Mouse (Mus musculus) telencephalon, adult 2 months (tissue): Measurements from ENCODE around the gene Camta1.
A peak's percentile ranks its signal among the peaks of the same experiment; 100 is the strongest.

Experiments used
- DNase-seq: peaks from one replicate; pipeline ENCODE4 v3.0.0-alpha.2; 2011; ENCODE audit warnings: low read depth, low spot score

The Camta1 gene

DNA sequence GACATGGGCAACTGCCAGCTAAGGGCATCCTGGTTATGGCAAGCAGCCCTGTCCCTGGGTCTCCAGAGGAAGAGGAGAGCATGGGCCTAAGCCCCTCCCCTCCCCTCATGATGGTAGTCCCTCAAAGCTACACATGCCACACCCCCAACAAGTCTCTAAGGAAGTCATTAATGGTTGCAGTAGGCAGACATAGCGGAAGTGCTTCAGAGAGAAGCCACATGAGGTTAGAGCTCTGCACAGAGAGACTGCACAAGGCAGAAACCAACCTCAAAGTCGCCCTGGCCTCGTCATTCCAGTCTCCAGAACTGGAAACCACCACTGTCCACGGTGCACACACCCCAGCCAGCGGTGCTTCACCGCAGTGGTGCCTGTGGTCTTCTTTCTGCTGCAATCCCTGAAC, 709.7 kb downstream of the Camta1 start:
- DNase-seq, result no peak

DNA sequence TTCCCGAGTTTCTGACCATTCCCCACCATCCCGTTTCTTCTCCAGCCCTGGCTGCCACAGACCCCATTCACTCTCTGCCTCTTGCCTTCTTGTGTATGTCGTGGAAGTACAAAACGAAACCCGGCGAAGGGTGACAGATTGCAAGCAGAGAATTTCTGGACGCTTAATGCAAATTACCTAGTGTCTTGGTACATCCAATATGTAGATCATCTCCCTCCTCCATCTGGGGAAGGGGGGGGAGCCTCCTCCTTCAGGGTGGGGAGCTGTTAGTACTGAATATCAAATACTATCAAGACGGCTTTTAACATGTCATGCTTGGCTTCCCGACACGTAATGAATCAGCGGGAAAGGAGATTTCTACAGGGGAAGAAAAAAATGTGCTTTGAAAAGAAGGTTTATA, 710.8 kb downstream of the Camta1 start:
- no peak for DNase-seq

DNA sequence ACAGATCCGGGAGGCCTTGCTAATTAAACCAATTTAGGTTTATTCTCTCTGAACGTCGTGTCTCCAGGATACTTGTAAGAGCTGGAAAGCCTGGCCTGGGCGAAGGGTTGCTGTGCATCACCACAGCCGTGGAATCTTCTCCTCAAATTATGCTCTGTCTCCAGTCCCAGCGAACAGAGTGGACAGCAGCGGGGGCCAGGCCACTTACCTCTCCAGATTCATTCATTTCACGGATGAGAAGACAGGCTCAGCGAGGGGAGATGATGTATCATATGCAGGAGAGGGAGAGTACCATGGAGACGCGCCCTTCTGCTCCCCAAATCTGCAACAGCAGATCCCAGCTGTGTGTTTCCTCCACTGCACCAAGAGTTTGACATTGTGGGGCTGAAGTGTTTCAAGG, 711.6 kb downstream of the Camta1 start:
- DNase-seq, result no peak

DNA sequence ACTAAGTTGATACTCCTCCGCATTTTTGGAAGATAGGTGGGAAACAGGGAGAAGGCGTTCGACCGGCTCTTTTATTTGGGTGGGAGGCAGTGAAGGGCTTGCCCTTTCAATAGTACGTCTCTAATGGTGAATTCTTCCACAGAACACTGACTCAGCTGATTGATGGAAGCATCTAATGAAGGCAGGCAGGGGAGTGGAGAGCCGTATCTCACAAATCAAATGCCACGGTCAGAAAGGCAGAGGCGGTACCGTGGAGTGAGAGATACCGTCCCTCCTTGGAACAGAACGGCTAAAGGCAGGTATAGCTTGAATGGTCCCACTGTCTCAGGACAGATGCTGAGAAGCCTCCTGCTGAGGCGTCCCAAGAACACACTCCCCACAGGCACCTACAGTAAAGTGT, 714.1 kb downstream of the Camta1 start:
- DNase-seq, result no peak

DNA sequence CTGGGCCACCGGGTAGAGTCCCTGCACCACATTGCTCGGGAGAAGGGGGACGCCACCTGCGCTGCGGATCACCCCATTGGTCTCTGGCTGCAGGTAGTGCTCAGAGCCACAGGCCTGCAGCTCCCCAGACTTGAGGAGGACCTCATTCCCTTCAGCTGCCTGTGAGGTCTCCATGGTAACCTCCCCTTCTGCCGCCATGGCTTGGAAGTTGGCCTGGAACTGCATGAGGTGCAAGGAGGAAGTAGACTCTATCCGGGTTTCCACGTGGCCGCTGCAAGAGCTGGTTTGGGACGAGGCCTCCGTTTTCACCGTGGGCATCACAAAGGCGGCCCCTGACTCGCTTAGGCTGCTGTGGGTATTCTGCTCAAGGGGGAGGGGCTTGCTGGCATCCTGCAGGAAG, 717.6 kb downstream of the Camta1 start:
- DNase-seq, result no peak

DNA sequence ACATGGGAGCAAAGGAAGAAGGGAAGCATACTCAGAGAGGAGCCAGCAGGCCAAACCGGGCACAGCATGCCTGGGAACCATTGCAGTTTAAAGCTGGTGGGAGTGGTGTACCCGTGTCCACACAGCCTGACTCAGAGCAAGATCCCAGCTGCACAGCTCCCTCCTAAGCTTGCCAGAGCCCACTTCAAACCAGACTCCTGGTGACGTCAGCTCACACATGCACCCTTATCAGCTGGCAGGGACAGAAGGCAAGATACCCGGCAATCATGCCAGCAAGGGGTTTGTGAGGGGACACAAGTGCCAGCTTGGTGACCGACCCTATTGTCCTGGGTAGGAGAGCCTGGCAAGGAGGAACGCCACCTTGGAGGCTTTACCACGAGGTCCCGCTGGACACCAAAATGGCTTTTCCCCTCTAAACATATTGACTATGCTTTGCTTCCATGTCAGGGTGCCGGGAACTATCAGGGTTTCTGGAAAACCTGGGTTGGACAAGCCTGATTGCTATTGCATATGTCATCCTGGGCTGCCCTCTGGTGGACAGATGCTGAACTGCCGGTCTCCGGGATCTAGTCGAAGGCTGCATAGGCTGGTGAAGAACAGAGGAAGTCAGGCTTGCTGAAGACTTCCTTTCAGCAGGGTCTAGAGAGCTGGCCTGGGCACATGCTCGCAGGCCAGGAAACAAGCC, 720.3 kb downstream of the Camta1 start:
- DNase-seq, result peak; percentile 92

DNA sequence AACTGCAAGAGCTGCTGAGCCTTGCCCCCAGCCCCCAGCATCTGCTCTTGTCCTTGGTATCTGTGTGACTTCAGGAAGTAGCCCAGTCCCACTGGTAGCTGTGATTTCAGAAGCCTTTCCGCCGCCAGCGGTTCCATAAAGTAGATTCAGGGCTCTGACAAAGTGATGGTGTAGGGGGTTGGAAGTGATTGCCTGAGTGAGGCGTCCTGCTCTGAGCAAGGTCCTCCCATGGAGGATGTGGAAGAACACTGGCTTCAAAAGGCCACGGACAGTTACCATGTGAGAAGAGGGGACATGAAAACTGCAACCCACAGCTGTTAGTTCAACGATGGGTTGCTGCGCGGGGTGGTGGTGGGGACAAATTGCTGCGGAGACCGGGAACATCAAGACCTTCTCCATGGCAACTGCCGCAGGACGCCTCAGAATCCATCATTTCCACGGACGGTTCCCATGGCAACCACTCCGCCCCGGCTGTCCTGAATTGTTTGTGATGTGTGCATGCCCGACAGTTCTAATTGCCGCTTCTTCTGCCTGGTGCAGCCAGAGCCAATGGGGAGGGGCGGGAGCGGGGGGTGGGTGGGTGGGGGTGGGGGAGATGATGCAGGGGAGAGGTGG, 721.2 kb downstream of the Camta1 start:
- DNase-seq, result peak; percentile 94

DNA sequence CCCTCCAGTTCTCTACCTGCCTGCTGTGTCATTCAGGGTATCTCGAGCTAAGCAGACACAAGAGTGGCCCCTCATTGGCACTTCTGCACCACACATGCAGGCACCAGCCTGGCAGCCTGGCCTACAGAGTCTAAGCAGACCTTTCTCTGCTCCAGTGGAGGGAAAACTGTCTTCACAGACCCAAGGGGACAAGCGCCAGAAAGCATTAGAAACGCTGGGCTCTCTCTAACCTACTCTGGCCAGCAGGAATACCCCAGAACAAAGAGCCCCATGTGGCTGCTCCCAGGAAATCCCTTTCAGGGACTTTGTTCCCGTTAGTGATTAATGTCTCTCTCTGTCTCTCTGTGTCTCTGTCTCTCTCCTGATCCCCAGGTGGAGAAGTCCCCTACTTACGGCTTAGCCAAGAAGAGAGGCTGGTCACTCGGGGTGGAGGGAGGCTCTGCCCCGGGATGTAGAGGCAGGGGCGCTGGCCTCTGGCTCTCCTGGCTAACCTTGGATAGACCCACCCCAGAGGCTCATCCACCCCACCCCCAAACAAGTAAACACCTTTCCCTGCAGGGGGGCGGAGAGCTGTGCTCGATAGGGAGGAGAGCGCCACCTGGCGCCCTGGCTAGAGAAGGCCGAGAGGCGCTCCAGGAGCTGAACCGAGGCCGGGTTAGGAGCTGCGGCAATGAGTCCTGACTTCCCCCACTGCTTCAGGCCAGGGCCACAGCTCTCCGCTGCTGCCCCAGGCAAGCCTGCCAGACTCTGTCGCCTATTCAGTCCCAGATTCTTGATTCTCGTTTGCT, 722.4 kb downstream of the Camta1 start:
- peak; percentile 71 for DNase-seq

DNA sequence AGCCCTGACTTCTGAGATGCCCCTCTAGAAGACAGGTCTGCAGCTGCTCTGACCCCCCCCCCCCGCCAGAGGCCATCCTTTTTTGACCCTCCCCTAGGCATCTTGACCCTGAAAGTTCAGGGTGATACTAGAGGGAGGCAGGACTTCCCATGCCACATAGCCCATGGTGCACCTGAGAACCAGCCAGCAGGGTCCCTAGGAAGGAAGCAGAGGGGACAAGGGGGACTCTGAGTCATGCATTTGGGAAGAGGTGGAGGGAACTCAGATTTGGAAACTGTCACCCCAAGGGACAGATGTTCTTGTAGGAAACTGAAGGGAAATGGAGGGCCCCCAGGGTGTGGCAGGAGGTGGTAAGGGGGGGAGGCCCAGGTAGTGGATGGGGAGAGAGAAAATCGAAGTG, 723.1 kb downstream of the Camta1 start:
- no peak for DNase-seq

DNA sequence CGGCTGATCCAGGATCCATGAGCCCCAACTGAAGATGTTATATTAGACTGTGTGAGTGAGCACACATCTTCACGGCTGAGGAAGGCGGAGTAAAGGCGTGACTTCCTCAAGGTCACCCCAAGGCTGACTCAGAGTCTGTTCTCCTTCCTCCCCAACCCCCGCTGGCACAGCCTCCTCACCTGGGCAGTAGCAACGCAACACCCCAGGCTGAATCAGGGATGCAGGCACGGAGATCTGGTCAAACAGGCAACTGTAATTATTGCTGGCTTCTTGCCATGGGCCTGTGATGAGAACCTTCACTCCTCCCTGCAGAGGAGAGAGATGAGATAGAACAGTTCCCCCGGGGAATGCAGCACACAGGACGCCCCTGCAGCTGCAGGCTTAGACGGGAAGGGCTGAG, 723.5 kb downstream of the Camta1 start:
- no peak for DNase-seq

DNA sequence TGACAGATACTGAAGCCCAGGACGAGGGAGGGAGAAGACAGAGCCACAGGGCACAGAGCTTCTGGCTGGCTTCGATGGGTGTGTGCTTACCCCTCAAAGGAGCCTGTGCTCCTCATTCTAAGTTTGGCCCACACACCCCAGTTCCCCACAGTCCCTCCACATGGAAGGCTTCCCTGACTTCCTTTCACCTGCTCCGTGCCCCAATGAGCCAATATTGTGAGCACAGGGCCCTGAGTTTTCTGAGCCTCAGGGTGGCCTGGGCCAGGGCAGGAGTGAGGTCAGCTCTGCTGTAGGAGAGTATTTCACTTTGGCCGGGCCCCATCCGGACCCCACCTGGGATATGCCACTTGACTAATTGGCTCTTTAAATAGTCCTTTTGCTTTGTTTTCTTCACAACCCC, 724.0 kb downstream of the Camta1 start:
- DNase-seq, result no peak

DNA sequence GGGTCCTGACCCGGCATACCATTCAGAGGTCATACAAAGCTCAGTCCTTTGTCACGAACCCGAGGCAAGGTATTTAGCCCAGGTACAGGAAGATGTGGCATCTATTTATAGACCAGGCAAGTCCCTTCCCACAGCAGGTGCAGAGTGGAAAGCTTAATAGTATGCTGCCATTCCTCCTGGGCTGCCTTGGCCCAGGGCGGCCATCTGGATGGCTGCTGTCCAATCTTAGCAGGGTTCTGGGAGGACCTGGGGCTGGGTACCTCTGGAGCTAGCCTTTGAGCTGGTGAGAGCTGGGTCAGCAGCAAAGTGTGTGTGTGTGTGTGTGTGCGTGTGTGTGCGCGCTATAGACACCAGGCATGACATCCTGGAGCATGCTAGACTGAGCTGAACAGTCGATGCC, 726.2 kb downstream of the Camta1 start:
- DNase-seq, result no peak

DNA sequence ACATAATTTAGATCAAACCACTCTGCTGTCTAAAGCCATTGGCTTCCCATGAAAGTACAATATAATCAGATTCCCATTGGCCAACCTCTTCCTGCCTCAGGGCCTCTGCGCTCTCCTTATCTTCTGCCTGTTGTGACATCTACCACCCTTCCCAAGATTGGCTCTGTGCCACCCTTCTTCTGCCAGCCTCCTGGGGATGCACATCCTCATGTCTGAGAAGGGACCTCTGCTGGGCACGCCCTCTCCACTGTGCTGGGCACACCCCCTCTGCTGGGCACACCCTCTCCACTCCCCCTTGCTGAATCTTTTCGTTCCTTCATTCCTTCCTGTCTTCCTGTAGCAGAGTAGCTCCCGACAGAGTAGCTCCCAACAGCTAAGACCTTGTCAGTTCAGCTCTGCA, 727.9 kb downstream of the Camta1 start:
- no peak for DNase-seq

DNA sequence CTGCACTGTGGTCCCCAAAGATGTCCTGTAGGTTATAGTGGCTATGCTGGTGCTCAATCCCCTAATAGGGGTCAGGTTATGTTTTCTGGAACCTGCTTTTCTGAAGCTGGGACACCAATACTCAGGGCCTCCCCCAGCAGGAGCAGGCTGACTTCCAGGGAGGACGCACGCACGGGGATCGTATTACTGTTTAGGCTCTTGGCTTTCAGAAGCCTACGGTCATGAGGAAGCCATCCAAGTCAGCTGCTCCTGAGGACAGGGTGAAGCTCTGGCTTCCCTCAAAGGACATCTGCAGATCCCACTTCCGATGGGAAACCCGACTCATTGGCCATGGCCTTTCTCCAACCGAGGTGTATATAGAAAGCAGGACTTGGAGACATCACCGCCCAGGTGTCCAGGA, 729.2 kb downstream of the Camta1 start:
- no peak for DNase-seq

DNA sequence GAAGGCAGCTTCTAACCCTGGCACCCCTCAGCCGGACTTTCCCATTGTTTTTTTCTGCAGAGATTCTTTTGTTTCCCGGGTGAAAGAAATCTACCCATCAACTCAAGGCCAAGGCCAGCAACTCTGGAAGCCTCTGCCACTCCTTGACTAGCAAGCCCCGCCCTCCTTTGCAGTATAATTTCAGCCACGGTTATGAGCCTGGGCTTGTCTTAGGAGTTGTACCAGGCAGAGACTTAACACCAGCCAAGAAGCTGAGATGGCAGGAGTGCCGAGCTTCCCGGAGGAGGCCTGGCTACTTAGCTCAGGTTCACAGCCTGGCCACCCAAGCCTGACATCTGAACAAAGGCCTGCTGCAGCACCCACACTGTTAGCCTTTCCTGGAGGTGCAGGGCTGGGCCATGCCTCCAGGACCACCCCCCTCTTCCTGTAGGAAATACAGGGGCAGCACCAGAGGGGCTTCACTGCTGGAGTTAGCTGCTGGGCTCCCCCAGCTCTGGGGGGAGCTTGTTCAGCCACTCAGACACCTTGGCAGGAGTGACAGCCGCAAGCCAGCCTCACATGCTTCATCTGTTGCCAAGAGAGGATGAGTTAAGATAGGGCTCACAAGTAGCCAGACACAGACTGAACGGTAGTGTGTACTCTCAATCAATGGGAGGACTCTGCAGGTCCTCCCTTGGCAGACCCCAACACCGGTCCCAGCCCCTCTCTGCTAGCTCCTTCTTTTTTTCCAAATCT, 730.8 kb downstream of the Camta1 start:
- no peak for DNase-seq

DNA sequence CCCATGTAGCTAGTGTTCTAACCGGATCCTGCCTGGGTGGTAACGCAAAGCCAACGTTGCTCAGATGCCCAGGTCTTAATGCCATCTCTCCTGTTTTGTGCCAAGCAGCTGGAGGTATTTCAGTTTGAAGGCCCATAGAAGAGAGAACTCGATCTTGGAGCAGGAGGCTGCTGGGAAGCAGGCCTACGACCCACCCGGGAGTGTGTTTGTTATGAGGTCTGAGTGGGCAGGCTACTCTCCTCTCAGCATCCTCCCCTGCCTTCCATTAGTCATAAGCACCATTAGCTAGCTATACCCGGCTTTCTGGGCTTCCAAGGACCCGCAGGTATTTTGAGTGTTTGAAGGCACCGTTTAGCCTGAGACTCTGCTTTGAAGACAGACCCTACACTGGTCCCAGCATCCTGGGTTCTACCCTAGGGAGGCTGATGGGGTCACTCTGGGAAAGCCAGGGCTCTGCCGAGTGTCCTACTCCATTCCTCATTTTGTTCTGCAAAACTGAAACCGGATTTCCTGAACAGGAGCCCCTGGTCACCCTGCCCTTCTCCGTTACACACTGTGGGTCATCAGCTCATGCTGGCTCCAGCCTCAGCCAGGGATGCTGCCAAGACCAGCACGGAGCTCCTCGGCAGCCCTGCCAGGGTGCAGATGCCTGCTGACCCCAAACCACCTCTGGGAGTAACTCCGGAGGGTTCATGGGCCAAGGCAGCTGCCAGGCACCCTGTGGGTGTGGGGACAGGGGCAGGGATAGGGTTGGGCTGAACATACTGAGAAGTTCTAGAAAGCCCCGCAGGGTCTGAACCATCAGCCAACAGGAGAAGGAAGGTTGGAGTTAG, 731.7 kb downstream of the Camta1 start:
- DNase-seq, result no peak

DNA sequence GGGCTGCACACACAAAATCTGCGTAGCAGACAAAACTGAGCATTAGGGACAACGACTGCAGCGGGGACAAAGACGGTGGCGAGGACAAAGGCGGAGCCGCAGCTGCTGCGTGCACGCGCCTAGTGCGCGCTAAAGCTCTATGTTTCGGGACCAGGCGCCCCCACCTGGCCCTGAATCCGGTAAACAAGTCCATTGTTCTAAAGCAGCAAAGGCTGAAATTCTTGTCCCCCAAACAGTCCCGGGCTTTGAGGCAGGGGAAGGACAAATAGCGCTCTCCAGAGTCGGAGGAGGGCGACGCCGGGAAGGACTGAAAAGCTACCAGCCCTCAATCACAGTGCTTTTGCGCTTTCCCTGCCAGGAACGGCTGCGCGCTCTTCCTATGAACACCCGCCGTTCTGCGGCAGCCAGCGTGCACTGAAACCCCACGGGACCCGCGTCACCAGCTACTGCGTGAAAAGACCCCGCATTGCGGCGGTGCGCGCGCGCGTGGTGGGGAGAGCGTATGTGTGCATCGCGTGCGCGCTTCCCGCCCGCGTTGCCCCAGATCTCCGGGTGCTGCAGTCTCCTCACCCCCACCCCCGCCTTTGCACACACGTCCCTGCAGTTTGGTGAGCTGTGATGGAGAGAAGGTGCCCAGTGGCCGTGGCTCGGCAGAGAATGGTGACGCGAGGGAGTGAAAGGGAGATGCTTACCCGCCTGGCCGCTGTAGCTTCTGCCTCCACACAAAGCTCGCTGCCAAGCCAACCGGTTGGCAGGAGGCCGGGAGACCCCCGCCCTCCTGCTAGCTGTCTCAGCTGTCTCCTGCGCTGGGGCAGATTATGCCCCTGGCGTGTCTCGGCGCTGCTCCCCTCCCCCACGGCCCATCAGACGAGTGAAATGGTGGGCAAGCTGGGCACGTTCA, 732.8 kb downstream of the Camta1 start:
- DNase-seq, result peak; percentile 87

DNA sequence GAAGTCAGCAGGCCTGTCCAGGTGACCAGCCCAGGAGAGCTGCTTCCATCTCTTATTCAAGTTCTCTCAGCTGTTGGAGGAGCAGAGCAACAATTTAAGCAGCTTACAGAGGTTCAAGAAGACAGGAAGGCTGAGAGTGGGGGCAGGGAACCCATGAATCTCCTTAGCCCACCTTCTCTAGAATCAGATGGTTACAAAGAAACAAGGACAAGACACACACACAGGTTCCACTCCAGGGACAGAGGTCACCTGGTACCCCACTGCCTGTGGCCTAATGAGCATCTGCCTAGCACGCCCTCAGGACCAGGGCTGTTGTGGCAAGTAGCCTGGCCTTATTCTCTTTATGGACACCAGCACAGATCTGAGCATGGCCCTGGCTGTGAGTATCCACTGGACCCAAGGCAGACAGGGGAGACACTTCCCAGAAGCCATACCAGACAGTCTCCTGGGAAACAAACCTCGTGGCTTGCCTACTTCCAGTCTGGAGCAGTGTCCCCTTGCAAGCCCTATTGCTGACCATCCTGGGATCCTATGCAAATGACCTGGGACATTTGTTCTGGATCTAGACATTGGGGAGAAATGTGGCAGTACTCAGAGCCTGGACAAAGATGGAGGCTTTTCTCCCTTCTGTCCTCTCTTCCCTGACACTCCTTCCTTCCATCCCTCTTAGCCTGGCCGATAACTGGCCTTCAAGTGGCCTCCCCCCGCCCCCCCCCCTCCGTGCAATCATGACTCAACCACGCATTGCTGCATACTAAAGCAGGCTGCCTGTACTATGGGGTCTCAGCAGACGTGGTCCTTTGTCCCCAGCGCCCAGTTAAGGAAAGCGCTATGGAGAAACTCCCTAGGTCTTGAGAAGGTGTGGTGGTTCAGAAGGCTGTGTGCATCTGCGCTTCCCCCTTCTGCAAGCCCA, 733.8 kb downstream of the Camta1 start:
- no peak for DNase-seq

DNA sequence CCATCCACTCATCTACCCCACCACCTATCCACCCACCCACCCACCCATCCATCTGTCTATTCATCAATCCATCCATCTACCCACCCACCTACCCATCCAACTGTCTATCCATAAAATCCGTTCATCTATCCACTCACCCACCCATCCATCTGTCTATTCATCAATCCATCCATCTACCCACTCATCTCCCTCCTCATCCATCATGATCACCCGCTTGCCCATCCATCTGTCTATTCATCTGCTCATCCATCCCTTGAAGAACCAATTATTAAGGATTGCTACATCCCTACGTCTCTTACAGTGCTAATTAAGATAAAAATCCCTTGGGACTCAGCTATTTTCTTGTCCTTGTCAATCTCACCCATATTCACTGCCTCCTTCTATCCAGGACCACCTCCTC, 742.8 kb downstream of the Camta1 start:
- DNase-seq, result no peak
